Mouse (Mus musculus) heart, postnatal 10 days (tissue): ENCODE measurements around the gene Arih2. TPM values are rescaled to one million over a fixed set of nuclear protein-coding genes. Genes with fewer than 3 reads are reported as not detected.
"Not testable (repeated sequence)": the region's sequence is repeated elsewhere in the genome, so short reads cannot be mapped to it uniquely, and the experiment has no call there.

Source experiments
- DNase-seq, 2 experiments: peaks; one replicate each; pipeline ENCODE4 v3.0.0; 2021
- intact Hi-C: fragments of 180-260 bp; cut with DNase I; formaldehyde crosslinking; loops from one replicate; pipeline ENCODE4 v1.15.1; 2025
- total RNA-seq, 2 experiments: library from RNA; stranded (reverse); gene quantifications; 2 replicates each; pipeline ENCODE4 v1.2.3; 2021

Gene Arih2
- total RNA-seq = 10 to 100 TPM; 55.2 to 56.4 TPM

DNA sequence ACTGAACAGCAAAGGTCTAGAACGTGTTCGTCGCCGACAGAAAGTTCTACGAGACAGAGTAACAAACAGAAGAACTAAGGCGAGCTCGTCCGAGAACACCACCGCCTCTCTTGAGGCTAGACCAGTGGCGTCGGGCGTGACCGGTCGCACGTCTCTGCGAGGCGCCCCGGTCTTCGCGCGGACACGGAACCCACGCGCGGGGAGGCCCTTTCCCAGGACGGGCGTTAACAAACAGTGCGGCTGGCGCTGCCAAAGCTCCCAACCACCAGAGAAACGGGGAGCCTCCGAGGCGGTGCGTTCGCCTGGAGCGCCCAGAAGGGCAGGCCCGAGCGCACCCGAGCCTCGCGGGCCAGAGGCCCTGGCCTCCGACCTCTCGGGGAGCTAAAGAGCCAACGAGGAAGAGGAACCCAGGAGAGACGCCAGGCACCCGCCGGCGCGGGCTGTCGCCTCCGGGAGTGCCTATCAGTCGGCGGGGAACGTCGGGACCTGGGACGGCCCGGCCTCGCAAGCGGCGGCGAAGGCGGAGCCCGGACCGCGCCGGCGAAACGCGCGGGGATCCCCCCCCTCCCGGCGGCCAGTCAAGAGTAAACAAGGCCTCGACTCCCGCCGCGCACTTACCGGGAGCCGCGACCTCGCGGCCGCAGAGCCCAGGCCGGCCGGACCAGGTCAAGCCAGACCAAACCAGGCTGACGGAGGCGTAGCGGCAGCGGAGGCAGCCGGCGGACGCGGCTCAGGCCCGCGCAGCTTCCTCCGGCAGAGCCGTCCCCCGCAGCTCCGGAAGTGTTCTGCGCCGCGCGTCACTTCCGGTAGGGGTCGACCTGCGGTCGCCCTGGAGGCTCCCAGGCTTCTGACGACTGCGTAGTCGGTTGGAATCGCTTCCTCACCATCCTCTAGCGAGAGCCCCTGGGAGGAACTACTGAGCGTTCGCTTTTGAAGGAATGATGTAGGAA is at the start of gene Arih2:
Arih2 (minus strand) TSS at position 776 of the 950 bp plus-strand sequence.
- intact Hi-C loops = loop anchor here (5.0 kb wide), 1 partner anchor 72 kb away; the partner anchor contains the start of gene Wdr6
- DNase-seq = peak; percentile 95

DNA sequence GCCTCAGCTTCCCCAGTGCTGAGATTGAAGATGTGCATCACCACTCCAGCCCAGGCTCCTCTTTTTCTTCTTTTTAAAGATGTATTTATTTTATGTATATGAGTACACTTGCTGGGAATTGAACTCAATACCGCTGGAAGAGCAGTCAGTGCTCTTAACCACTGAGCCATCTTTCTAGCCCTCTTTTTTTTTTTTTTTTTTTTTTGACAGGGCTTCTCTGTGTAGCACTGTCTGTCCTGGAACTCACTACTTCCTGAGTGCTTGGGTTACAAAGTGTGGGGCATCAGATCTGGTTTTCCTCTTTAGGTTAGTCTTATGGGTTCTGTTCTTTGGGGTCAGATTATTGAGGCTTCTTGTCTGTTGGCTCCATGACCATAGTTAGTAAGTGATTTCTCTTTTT is 45.3 kb upstream of the Arih2 start:
- DNase-seq = no peak
- intact Hi-C loops = no loop called here

DNA sequence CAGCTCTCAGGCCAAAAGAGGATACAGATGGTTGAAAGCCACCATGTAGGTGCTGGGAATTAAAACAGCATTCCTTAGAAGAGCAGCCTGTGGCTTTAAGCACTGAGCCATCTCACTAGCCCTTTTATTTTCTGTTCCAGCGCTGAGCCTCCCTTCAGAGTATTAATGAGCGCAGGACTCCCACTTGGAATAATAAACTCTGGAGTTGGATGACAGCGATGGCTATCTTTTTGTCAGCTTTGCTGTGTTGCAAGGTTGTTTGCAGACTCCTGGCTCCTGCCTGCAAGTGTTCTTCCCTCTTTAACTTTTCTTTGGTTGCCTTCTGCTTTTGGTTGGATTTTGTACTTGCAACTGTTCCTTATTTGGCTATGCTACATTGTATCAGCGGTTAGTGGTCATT is 44.8 kb upstream of the Arih2 start:
- no peak for DNase-seq
- intact Hi-C loops = no loop called here

DNA sequence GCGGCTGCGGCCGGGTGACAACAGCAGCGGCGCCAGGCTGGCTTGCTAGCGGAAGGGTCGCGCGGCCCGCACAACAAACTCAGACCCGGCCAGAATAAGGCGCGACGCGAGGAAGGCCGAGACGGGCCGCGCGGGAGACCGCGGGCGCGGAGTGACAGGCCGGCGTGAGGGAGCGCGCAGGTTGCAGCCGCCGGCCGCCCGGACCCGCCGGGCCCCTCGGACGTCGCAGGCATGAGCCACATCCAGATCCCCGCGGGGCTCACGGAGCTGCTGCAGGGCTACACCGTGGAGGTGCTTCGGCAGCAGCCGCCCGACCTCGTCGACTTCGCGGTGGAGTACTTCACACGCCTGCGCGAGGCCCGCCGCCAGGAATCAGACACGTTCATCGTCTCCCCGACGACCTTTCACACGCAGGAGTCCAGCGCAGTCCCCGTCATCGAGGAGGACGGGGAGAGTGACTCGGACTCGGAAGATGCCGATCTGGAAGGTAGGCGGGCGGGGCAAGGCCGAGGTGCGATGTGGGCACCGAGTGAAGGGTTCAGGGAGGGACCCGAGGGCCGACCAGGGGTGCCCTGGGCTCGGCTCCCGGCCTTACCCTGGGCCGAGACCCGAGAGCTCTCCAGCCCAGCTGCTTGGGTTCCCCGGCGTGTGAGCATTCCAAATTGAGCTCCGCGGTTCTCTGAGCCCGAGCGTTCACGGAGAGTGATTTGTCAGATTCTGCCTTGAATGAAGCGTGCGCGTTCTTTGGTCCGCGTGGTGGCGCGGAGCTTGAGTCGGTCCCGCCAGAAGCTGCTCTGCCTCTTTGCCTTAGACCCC is 43.2 kb upstream of the Arih2 start:
- intact Hi-C loops = no loop called here
- DNase-seq = peak; percentile 70 to 78

DNA sequence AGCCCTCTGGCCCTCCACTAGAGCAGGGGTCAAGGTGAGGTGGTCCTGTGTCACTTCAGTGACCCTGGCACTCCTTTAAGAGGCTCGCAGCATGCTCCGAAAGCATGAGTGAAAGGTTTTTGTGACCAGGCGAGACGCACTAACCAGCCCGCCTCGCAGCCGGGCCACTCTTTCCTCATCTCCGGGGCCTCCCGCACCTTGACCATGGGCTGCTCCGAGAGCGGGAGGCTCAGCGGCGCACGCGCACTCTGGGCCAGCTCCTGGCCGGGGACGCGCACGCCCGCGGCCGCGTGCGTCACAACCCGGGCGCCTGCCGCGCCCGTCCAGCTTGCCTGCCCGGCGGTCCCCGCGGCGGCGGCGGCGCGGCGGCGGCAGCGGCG is 42.6 kb upstream of the Arih2 start:
- intact Hi-C loops = no loop called here
- peak; percentile 89 to 92 for DNase-seq

DNA sequence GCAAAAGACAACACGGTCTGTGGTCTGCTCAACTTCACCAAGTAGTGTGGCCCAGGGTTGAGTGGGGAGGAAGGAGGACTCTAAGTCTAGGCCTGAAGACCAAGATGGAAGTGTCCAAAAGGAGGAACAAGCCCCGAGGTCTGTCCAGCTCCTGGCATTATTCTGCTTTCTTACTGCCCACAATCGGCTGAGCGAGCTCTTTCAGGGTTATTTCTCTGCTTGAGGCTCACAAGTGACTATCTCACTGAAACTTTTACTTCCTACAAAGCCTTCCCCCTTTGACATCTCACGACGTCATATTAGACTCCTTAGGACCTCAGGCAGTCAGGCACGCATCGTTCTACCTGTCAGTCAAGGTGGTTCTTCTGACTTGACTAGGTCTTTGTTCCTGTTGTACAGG is 42.2 kb upstream of the Arih2 start:
- peak in 1 of 2 experiments; percentile 20 for DNase-seq
- intact Hi-C loops = no loop called here

DNA sequence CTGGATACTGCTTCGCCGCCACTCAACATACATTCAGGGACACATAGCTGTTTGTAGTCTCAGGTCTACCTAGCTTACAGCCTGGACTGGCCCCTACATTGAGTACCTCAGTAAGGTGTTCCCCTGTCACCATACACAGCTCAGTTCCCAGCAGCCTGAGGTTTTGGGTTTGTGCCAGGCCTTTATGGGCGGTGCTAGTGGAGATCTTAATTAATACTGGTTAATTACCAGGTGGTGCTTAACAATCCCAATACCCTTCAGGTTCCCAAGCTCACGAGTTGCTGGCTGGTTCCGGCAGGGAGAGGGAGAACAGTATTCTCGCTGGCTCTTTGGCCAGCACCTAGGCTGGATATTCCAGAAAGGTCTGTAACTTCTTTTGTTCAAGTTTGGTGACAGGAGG is 41.7 kb upstream of the Arih2 start:
- no peak for DNase-seq
- intact Hi-C loops = no loop called here

DNA sequence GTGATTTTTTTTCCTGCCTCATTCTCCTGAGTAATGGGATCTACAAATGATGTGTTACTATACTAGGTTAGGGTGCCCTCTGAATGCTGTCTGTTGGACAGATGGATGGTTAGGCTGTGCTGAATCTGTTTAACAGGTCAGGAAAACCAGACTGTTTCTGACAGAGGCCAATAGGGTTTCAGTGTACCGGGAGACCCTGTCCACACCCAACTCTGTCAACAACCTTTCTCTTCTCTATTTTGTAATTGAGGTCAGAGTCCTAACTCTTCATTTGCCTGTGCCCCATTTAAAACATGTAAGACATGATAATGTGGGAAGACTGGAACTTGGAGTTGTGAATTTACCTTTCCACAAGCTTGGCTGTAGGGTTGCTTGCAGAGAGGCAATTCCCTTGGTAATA is 40.8 kb upstream of the Arih2 start:
- intact Hi-C loops = no loop called here
- DNase-seq = no peak

DNA sequence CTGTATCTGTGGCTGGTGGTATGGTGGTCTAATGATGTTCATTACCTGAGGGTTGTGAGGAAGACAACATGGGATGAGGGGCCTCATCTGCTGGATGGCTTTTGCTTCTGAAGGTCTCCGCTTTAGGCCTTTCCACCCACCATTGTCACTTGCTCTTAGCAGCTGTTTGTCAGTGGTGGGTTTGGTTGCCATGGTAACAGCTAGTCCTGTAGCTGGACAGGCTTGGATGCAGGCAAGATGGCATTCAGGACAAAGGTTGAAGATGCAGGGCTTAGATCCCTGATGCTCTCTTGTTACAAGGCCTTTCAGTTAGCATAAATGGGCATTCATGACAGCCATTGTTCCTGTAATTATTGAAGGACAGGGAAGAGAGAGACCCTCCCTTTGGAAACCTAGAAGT is 39.9 kb upstream of the Arih2 start, which contains the start of gene Prkar2a:
Prkar2a (plus strand) TSS at position 209 of the 400 bp plus-strand sequence.
- intact Hi-C loops = no loop called here
- no peak for DNase-seq

DNA sequence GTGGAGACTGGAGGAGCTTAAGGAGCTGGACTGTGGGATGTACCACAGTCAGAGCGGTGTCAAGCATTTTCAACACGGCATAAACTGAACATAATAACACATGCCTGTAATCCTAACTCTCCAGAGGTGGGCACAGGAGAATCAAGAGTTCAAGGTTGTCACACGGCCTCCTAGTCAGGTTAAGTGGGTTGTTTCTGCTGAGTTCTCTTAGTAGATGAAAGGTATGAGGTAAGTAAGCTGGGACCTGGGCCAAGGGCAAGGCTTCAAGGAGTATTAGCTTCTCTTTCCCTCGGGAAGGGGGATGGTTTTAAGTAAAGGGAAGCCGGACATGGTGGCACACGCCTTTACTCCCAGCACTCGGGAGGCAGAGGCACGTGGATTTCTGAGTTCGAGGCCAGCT is 39.3 kb upstream of the Arih2 start:
- DNase-seq = no peak
- intact Hi-C loops = no loop called here

DNA sequence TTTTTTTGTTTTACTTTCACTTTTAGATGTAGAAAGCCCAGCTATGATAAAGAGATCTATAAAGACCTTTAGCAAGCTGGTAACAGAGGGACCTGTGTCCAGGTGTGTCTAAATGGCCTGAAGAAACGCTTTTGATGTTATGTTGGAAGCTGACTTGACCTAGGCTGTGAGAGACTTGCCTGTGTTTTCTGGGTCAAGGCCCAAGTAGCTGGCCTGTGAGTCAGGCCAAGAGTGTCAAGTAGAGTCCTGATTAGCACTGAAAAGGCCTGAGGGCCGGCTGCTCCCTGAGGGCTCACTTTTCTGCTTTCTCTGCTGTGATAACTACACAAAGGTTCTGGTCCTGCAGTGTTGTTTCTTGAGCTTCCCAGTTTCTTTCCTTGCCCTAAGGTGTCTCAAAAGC is 38.5 kb upstream of the Arih2 start:
- no peak for DNase-seq
- intact Hi-C loops = no loop called here

DNA sequence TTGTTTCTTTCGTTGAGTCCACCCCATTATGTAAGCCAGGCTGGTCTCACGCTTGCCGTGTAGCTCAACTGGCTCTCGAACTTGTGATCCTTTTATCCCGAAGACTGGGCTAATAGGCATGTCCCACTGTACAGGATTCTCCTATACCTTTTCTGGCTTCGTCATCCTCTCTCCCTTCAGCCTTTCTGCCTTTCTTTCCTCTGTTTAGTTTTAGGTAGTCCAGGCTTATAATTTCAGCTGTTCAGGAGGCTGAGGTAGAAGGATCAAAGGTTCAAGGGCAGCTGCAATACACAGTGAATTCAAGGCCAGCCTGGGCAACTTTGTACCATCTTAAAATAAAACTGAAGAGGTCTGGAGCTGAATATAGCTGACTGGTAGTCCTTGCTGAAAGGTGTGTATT is 38.0 kb upstream of the Arih2 start:
- intact Hi-C loops = no loop called here

DNA sequence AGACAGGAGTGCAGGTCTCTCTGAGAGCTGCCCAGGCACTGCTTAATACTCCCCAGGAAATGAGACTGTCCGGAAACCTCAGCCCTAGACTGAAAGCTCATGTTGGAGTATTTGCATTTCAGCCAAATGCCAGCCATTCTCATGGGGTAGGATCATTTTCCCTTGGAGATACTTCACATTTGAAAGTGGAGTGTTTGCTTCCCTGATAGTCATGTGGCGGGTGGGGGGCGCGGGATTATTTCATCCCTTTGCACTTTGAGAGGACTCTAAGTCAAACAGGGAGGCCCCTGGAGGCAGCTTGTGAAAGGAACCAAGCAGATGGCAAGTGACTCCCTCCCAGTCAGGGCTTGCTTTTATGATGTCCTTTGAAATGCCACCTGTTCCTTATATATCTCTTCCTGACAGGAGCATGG is 37.3 kb upstream of the Arih2 start:
- DNase-seq = no peak
- intact Hi-C loops = no loop called here

More for the DNA sequence above, 38.0 kb upstream of the Arih2 start:
- DNase-seq = no peak

DNA sequence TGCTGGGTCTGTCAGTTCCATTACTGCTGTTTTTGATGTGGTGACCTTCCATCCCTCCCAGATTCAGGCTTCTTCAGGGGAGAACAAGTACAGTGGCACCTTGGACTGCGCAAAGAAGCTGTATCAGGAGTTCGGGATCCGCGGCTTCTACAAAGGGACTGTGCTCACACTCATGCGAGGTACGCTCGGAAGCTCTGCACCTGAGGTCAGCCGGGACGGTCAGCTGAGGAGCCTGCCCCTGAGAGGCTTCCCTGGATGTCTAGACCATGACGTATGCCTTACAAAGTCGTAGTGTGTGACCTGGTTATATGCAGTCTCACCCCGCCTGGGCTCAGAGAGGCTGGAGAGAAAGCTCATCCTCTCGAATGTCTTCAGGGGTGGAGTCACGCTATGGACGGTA is 30.8 kb upstream of the Arih2 start:
- DNase-seq = no peak
- intact Hi-C loops = no loop called here

DNA sequence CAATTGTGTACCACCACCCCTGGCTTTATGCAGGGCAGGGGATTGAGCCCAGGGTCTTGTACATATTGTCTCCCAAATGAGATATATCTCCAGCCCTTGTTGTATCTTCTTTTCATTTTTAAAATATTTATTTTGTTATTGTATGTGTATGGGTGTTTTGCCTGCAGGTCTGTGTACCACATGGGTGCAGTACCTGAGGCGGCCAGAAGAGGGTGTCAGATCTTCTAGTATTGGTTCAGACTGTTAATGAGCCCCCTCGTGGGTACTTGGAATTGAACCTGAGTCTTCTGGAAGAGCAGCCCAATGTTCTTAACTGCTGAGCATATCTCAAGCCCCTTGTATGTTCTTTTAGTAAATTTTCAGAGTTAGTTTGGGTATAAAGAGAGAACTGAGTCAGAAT is 24.0 kb upstream of the Arih2 start:
- intact Hi-C loops = no loop called here
- DNase-seq = no peak

DNA sequence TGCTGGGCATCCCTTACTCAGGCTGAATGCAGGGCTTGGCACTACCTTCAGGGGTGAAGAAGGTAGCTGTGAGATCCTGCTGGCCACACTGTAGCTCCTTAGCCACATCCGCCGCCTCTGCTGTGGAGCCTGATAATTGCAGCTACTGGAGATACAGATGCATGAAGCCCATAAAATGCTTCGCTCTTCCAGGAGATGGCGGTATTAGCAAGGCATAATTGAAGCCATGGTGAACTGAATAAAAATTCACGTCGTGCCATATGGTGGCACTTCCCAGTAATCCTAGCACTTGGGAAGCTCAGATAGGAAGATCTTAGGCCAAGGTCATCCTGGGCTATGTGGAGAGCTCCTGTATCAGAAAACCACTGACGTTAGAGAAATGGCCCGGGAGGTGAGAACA is 20.7 kb upstream of the Arih2 start:
- no peak for DNase-seq

DNA sequence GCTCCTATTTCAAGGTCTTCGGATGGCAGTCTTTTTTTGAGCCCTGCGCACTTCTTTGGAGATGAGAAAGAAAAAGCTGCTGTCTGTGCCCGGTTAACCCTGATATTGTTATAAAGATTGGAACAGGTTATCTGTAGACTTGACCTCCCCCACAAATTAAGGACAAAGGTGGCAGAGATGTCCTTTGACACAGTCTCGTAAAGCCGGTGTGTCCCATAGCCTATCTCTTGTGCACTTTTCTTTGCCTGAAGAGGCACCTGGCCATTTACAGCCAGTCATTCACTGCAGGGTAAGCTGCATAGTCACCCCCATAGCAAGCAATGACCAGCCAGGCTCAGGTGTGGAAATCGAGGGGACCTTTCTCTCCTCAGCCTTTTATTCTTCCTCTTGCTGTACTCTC is 13.5 kb upstream of the Arih2 start:
- DNase-seq = peak; percentile 20 to 22
- intact Hi-C loops = no loop called here

More for the DNA sequence above, 20.7 kb upstream of the Arih2 start:
- intact Hi-C loops = no loop called here

DNA sequence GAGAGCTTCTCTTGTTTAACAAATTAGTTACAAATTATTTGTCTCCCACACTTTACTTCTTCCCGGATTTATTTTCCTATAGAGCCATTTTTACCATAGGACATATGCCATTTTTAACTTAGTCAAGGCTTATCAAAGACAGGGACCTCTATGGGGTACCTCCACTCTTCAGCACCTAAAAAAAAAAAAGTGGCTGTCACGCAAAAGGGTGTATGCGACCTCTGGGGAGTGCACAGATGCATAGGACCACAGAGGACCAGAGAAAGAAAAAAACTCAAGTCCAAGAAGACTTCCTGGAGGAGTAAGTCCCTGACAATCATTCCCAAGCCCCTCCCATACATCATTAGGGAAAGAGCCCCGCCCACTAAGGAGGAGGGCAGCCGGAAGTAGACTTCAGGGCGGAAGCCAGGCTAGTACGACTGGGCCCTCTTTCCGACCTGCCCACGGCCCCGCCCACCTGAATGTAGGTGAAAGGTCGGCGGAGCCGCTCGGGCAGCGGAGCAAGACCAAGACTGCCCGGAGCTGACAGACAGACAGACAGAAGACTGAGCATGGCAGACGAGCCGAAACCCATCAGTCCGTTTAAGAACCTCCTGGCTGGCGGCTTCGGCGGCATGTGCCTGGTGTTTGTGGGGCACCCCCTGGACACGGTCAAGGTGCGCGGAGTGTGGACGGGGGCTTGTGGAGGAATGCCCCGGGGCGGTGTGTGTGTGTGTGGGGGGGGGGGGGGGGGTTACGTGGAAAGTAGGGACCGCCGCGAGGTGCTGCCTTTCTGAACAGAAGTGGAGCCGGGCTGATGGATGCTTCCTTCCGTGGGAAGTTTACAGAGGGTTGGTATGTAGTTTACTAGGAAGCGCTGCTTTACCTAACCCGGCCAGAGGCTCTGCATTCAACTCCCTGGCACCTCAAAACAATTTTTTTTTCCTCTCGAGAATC is 12.8 kb upstream of the Arih2 start, which contains the start of gene Slc25a20:
Slc25a20 (plus strand) TSS at position 412 of the 936 bp plus-strand sequence.
- intact Hi-C loops = no loop called here
- DNase-seq = peak; percentile 87 to 89

DNA sequence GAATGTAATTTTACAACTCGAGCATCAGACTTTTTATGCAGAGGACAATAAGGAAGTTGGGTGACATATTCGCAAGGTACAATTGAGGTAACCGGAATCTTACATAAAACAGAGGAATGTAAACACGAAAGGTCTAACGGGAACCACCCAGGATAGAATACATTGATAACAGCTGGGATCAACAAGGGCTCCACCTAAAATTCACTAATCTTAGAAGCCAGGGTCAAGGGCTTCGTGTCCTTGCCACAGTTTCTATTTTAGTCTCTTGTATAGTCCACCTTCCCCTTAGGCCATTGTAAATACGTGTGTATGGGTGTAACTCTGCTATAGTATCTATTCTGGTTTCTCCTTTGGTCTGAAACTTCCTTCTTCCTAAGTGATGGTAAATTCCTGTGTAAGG is 6.7 kb upstream of the Arih2 start:
- intact Hi-C loops, DNase-seq: not testable (repeated sequence)
